Mouse (Mus musculus) MEL-GATA-1-ER (cell line): ENCODE measurements around the gene Lclat1.
"Not testable (repeated sequence)": the region's sequence is repeated elsewhere in the genome, so short reads cannot be mapped to it uniquely, and the experiment has no call there.

Experiments used
- DNase-seq: peaks from one replicate; pipeline ENCODE4 v3.0.0-alpha.2; 2012; ENCODE audit warnings: low read depth; ENCODE audit errors: extremely low read depth

The Lclat1 gene

DNA sequence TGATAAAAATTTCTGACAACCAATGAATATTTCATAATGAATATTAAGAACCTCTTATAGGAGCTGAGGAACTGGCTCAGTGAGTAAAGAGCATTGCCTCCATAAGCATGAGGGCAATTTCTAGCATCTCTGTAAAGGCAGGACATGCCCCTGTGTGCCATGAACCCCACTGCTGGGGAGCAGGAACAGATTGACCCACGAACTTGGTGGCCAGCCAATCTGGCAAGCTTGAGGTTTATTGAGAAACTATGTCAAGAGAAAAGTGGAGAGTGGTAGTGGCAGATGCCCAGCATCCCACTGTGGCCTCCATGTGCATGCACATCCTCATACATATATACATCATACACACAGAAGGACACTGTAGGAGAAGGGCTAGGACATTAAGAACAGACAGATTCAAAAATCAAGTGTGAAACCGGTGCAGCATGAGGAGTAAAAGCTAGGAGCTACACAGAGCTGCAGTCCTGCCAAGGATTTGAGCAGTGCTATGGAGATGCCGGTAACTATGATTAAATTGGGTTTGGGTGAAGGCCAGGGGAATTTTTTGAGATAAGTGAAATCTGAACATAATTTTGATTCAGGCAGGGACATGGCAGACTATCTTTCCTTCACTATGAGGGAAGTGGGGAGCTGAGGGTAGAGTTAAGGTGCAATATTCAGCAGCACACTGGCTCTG is 129.5 kb downstream of the Lclat1 start:
- DNase-seq = no peak

DNA sequence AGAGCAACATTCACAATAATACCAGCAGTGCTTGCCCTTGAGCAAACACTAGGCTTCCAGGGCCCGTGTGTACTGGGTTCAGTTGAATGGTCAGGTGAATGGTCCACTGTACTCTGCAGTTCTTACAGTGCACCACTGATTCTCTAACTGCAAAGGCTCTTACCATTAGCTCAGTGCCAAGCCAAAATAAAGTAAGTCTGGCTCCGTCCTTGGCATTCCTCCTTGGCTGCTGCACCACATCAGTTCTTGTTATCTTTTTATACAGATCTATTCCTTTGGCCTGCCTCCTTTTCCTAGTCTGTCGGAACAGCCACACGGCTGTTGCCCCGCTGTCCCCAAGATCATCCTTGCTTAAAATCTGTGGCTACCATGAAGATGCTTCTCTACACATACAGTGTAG is 130.7 kb downstream of the Lclat1 start:
- no peak for DNase-seq

DNA sequence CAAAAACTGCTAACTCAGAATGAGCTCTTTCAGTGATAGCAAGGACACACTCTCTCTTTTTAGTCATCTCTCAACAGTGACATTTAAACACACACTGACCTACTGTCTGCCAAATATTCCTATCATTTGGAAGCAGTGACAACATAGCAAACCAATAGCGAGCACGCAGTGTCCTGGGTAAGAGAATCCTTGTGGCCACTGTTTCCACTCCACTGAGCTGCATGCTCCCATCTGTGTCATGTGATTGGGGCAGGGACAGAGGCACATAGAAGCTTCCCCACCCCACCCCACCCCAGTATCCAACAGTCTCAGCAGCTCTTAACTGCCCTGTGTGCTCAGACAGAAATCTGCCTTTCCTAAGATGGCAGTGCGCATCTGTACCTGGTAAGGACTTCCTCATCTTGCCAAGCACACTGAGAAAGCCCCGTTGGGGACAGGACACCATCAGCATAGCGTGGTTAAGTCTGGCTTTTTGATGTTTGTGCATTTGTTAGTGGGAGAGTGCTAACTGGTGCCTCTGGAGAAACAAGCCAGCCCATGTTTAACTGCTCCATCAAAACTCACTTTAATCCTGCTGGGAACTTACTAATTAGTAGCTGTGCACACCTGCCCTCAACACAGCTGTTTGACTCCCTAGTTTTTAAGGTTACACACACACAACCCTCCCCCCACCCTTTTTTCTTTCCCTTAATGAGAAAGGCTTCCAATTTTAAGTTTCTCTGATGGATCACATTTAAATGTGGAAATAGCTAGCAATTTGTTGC is 133.5 kb downstream of the Lclat1 start:
- DNase-seq = no peak

DNA sequence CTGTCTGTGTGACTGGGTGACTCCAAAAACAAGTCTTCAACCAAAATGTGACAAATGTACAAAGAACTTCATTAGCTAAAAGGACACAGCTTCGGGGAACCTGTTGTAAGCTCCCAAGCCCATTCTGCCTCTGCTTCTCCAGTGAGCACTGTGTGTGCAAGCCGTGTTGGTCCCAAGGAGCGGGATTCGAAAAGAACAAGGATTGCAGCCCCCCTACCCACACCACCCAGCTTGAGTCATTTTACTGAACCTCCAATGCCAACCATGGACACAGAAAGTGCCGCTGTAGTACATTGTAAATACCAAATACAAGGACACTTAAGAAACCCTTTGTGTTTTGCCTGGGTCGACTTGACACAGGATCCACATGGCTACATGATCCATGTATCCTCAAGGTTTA is 135.9 kb downstream of the Lclat1 start:
- no peak for DNase-seq

DNA sequence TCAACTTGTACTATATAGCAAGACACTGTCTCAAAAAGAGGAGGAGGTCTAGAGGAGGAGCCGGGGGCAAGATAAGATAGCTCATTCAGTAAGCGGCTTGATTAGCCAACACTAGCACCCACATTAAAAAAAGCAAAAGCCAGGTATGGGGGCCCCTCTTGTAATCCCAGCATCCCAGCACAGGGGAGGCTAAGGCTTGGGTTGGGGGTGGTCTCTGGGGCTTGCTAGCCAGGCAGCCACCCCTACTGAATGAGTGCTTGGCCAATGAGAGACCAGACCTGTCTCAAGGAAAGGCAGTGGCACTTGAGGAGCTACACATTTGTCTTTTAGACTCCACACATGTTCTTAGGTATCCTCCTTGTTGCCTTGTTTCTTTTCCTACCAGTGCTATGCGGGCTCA is 136.8 kb downstream of the Lclat1 start:
- DNase-seq = no peak

DNA sequence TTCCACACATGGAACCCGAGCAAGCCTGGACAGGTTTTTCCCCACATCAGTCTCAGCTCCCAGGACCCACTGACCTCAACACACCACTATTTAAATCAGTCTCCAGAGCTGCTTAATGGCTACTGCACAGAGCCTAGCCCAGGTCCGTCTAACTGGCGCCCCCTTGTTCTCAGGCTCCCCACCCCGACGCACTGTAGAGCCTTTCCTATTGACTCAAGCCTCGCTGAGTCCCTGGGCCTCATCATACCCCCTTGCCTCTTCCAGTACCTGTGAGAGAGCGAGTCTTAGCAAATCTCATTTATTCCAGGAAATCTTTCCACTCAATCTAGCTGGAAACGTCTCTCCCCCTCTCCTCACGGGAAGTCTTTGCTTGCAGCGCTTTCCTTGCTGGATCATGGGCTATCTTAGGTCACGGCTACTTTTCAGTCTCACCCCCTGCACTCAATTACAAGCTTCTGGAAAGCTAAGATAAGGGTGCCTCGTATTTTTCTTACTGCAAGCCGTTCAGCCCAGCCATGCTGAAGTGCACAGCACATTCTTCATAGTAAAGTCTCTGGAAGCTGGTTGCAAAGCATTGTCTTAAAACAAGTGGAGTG is 137.4 kb downstream of the Lclat1 start:
- no peak for DNase-seq

DNA sequence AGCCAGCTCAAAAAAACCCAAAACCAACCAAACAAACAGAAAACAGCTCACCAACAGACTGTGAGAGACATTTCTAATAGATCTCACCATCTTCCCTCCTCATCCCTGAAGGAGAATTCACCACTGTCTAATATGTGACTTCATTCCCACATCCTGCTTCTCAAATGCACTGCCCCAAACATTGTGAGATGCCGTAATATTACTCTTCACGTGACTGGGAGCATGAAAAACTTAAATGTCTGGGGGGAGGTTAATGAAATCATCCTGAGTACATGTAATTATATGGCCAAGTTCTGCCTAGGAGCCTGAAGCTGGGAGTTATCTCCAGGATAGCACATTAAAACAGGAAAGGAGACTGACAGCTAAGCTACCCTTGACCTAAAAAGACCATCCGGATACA is 138.3 kb downstream of the Lclat1 start:
- DNase-seq = no peak

DNA sequence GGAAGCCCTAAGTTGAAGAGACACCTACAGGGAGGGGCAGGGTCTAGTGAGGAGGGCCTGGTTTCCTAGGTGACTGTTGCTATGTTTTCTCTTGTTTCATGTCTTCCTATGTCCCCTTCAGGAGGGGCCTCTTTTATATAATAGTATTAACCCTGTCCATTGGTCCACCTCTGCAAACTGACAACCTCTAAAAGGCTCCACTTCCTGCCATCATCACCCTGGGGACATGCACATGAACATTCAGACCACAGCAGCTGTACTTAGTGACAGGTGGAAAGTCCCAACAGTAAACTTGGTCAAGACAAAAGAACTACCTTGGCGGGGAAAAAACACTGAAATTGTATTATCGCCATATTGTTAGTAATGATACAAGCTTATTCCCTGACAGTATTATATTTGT is 139.1 kb downstream of the Lclat1 start:
- DNase-seq = no peak

DNA sequence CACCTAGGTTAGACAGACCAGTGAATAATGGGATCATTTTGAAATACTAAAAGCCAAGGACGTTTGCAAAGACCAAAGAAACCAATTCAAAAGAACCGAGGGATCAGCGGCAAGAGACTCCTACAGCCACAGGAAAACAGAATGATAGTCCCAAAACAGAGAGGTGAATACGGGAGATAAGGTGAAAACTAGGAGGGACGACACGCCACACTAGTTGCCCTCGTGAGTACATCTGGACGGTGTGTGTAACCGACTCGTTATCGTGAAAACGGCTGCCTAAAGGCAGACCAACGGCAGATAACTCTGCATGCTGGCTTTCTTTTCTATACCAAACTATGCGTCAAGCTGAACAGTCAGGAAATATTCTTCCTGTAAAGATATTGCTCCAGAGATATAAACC is 140.0 kb downstream of the Lclat1 start:
- DNase-seq = no peak

DNA sequence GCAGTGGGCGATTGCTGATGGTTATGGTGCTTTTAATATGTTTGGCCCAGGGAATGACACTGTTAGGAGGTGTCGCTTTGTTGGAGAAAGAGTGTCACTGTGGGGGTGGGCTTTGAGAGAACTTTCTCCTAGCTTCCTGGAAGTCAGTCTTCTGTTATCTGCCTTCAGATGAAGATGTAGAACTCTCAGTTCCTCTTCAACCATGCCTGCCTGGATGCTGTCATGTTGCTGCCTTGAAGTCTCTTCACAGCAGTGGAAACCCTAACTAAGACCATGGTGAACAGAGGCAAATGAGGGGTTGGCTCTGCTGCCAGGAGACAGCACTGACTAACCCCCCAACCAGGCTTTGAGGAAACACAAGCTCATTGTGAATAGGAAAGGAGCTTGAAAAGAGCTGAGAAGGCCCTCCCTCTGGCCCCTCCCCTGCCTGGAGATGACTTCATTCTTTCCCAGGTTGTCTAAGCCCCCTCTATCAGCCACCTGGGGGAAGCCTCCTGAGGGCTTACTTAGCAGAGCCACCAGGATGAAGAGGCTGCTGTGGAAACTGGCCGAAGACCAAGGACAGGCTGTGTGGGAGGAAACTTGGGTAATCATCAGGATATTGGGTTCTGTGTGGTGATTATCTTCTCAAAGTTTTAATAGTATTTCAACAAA is 142.8 kb downstream of the Lclat1 start:
- DNase-seq = no peak

DNA sequence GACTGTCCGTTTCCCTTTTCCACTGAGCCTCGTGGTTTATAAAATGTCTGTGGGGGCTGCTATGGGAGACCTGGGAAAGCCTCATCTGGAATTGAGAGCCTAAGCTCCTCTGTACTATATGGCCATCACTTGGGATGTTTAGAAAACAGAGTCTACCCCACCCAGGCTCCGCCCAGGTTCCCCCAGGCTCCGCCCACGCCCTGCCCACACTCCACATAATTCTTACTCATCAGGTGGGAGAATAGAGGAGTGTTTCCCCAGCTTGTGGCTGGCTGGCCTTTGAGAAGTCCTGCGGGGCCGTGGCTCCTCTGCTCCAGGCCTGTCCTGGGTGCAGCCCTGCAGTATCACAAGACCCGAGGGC is 143.3 kb downstream of the Lclat1 start:
- DNase-seq = no peak

DNA sequence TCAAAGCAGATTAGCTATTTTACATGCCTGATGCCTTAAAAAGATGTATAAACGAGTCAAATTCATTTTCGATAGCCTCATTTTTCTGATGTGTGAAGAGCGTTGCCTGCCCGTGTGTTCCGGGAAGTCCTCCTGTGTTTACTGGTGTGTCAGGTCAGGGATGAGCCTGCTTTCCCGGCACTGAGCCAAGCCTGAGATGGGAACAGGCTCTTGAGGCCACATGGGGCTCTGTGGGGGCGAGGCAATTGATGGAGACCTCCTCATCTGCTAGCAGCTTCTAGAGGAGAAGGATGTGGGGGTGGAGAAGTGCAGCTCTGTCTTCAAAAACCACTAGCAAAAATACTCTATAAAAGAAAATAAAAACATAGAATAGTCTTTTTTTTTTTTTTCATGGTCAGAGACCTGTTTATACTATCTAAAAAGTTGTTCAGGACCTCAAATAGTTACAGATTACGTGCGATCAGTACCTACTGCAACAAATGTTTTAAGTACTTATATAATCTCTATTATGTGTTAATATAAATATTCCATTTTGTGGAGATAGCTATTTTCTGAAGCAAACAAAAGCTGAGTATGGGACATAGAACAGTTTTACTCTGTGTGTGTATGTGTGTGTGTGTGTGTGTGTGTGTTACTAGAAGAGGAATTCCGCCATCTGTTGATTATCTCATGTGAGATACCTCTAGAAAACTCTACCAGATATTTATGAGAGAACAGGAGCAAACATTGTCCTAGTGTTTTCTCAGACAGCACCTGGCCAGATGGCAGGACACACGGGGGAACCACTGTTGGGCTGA is 144.2 kb downstream of the Lclat1 start:
- DNase-seq = no peak

DNA sequence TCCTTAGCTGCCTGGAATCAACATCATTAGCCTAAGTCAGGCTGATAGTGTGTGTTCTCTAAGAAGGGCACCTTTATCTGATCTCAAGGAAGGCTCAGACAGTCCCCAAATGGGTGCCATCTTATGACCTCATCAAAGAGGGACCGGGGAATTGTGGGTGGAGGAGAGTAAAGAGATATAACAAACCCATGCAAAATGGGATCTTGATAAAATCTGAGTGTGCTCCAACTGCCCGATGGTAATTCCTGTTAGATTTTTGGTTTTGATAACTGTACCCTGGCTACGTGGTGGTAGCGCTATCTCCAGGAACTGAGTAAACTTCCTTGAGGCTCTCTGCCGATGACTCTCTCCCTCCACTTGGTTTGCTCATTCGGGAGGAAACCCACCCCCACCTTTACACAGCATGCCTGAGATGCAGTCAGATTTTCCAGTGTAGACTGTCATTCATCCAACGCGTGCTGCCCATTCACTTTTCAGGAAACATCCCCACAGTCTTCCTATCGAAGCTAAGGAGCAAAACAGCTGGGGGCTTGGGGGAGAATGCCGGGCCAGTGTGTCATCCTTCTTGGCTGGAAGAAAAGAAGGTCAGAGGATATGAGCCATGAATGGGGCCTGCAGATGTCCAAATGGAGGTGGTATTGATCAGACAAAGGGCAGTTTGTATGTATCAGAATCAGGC is 145.6 kb downstream of the Lclat1 start:
- DNase-seq = no peak

DNA sequence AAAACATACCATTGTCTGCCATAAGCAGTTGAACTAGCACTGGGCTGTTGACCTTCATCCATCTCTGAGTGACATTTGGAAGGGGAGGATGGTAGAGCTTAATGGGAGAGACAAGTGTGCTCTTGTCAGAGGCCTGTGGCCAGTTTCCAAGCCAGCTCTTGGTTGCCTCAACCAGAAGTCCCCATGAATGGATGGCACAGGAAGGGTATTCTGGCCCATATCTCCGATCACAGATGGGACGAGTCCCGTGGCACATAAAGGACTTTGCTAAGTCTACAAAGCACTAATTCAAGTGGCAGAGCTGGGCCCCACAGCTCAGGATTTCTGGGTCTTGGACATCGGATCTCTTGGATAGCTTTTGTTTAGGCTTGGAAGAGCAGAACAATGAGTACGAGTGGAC is 148.0 kb downstream of the Lclat1 start:
- no peak for DNase-seq

DNA sequence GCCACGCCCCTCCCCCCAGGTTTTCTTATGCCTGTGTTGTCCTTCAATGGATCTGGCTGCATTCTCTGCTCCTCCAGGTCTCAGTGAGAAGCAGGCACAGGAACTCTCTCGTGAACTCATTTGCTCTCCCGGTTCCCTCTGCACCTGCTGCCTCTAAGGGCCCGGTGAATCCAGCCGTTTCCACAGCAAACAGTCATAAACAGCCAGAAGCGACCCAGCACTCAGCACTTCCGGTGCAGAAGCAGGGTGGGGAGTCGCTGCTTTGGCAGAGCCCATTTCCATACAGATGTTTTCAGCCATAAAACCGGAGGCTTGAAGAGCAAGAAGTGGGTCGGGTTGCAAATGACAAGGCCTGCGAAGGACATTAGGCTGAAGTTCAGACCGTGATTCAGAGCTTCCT is 150.8 kb downstream of the Lclat1 start:
- DNase-seq = no peak

DNA sequence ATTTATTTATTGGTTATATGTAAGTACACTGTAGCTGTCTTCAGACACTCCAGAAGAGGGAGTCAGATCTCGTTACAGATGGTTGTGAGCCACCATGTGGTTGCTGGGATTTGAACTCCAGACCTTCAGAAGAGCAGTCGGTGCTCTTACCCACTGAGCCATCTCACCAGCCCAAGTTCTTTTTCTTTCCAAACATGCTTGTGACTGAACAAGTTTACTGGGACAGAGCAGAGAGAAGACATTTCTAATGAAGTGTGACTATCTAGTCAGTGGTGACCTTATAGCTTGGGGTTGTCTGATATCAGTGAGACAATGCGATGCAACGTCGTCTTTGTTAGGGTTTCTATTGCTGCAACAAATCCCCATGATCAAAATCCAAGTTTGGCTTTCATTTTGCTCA is 151.5 kb downstream of the Lclat1 start:
- not testable (repeated sequence) for DNase-seq

DNA sequence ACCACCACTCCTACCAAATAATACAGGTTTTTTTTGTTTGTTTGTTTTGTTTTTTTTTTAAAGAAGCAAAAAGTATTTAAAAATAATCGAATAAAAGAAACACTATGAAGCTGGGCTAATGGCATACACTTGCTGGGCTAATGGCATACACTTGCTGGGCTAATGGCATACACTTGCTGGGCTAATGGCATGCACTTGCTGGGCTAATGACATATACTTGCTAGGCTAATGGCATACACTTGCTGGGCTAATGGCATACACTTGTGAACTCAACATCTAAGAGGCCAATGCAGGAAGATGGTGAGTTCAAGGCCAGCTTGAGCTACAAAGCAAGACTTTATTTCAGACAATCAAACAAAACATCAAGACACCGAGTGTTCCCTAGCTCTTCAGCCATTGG is 154.8 kb downstream of the Lclat1 start:
- DNase-seq = no peak

DNA sequence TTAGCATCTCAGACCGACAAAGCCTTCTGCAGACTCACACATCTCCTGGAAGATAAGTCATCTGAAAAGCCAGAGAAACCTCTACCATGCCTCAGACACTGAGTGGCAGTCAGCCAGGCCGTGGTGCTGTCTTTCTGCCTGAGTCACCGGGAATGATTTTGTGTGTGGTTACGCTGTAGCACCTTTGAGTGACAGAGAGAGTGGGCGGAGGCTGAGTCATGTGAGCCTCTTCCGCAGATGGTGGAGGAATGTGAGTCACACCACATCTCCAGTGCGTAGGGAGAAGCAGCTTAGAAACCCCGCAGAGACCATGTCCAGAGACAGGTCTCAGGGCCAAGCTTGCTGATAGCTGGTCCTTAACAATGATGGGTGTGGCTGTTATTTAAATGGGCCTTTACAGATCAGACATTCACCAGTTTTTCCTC is 155.3 kb downstream of the Lclat1 start:
- peak; percentile 72 for DNase-seq

DNA sequence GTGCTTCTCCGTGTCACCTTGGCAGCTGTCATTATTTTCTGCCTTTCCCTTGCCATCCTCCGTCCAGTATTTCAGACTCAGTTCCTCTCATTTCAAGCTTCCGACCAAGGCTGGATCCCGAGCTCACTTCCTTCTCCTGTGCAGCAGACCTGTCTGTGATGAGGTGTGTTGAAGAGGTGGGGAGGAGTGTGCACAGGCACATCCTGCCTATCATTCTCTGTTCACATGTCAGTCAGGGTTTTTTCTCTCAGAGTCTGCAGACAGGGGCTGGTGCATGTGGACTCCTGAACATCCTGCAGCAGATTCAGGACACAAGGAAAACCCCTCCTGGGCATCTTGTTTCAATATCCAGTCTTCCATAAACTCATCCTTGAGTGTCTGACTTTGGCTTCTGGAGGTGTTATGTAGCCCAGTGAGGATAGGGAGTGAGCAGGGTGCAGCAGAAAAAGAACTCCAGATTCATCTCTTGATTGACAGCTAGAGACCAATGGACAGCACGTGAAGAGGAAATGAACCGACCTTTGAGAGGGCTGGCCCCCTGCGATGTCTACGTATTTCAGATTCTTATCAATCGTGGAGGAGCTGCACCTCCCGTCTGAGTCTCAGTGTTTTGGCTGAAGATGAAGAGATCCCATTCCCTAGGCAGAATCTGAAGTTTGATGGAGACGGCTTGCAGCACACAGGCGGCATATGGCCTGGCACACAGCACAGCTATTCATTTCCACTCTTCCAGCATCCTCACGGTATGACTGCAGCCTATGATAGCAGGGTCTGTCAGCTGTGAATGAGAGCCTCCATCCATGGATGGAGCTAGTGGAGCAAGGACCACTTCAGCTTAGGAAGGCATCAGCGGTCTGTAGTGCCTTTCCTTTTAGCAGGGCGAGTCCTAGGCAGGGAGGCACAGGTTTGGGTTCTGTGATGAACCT is 163.3 kb downstream of the Lclat1 start:
- DNase-seq = no peak
